Mouse (Mus musculus): ENCODE results near the gene 4930590J08Rik. TPM values are rescaled to one million over a fixed set of nuclear protein-coding genes. Genes with fewer than 3 reads are reported as not detected.

Gene 4930590J08Rik
- 0.09 and 0.17 TPM in 2 replicates for polyA plus RNA-seq (2015; fragmentation: Nextera tagmentation; extraction: Ambion mirVana)

GRCm38 (mm10) chr6:91902509-91902908 lies at the start of gene 4930590J08Rik:
Gene 4930590J08Rik (plus strand): TSS chr6:91902809.

GRCm38 (mm10) chr6:91877885-91878651 lies 24.5 kb upstream of the 4930590J08Rik start, which contains the start of gene Ccdc174:
Gene Ccdc174 (plus strand): TSS chr6:91878053.

GRCm38 (mm10) chr6:91978371-91979300 lies 76.0 kb downstream of the 4930590J08Rik start, which contains the start of gene Fgd5:
Gene Fgd5 (plus strand): TSS chr6:91978878.

Other genes with a start within 250 kb of the 4930590J08Rik start
- gene Slc6a6, start 218.8 kb upstream of the 4930590J08Rik start, polyA plus RNA-seq (2015; fragmentation: Nextera tagmentation; extraction: Ambion mirVana): 31.3 and 35.8 TPM in 2 replicates
- 7.9 and 12.6 TPM in 2 replicates for gene Grip2, start 75.6 kb upstream of the 4930590J08Rik start, polyA plus RNA-seq (2015; fragmentation: Nextera tagmentation; extraction: Ambion mirVana)
- 18.3 and 21.9 TPM in 2 replicates for gene Ccdc174, start 24.8 kb upstream of the 4930590J08Rik start, polyA plus RNA-seq (2015; fragmentation: Nextera tagmentation; extraction: Ambion mirVana)
- 6.9 and 7.3 TPM in 2 replicates for gene Fgd5, start 76.1 kb downstream of the 4930590J08Rik start, polyA plus RNA-seq (2015; fragmentation: Nextera tagmentation; extraction: Ambion mirVana)
- gene Nr2c2, start 188.6 kb downstream of the 4930590J08Rik start, polyA plus RNA-seq (2015; fragmentation: Nextera tagmentation; extraction: Ambion mirVana): 7.2 and 8.8 TPM in 2 replicates

Measured in skeletal muscle tissue, postnatal 0 days (tissue).